Mouse (Mus musculus) thymus, adult 2 months (tissue): ENCODE results near the gene Slc25a17.

Source experiments
- CTCF ChIP-seq: fragments of 200-500 bp; IDR thresholded peaks from 2 replicates; pipeline ENCODE4 v1.5.1; 2012; ENCODE audit warnings: mild to moderate bottlenecking, control low read depth, low read length, moderate library complexity, borderline replicate concordance; ENCODE audit not compliant: control insufficient read depth, poor library complexity, insufficient read depth; ENCODE audit errors: extremely low read depth
- POLR2A ChIP-seq: fragments of 200-500 bp; IDR thresholded peaks from 2 replicates; pipeline ENCODE4 v1.6.1; 2012; ENCODE audit warnings: mild to moderate bottlenecking, low read length, control low read depth, moderate library complexity; ENCODE audit not compliant: control insufficient read depth, poor library complexity, insufficient read depth; ENCODE audit errors: extremely low read depth

- TF ChIP-seq CTCF (no peak), POLR2A (no peak)
Observed at GRCm38 (mm10) chr15:81336466-81336865, 24.1 kb downstream of the Slc25a17 start.
